Mouse (Mus musculus): ENCODE measurements around the gene Iqschfp. TPM values are rescaled to one million over a fixed set of nuclear protein-coding genes. Genes with fewer than 3 reads are reported as not detected.

The Iqschfp gene
- polyA plus RNA-seq, 1 experiment = not detected

GRCm38 (mm10) chr3:68667852-68668251, 775.8 kb downstream of the Iqschfp start:
- Histone ChIP-seq H3K4me1 (ENCODE audit: control insufficient read depth, insufficient read depth, low read length) (peaks cover 2% of the 10 kb centered on the region; the same call in 1 of the 2 replicates), H3K27ac (ENCODE audit: control insufficient read depth, insufficient read depth, low read depth, low read length, poor library complexity) (no peak overlapping the region), H3K4me3 (replicated peaks; ENCODE audit: control insufficient read depth, low read depth, low read length) (no peak overlapping the region)
- 86% methylated on average over 1 of the region's 1 CpGs for WGBS
- TF ChIP-seq POLR2A (IDR thresholded peaks at IDR 0.05; ENCODE audit: borderline replicate concordance, control insufficient read depth, low read depth, low read length) (no peak), CTCF (IDR thresholded peaks at IDR 0.05; ENCODE audit: control insufficient read depth, insufficient read depth, low read length) (no peak)

- H3K4me1 ChIP-seq (ENCODE audit: control insufficient read depth, insufficient read depth, low read length) = peaks cover 2% of the 10 kb centered on the region; the same call in 1 of the 2 replicates
- no peak overlapping the region for H3K4me3 ChIP-seq (replicated peaks; ENCODE audit: control insufficient read depth, low read depth, low read length)
- 77% methylated on average over 5 of the region's 5 CpGs for WGBS
- no peak for TF ChIP-seq CTCF (IDR thresholded peaks at IDR 0.05; ENCODE audit: control insufficient read depth, insufficient read depth, low read length)
- TF ChIP-seq POLR2A (IDR thresholded peaks at IDR 0.05; ENCODE audit: borderline replicate concordance, control insufficient read depth, low read depth, low read length) = no peak
- no peak overlapping the region for H3K27ac ChIP-seq (ENCODE audit: control insufficient read depth, insufficient read depth, low read depth, low read length, poor library complexity)
Observed at GRCm38 (mm10) chr3:68669418-68669974, 777.5 kb downstream of the Iqschfp start.

- WGBS = 79% methylated on average over 2 of the region's 2 CpGs
- Histone ChIP-seq H3K27ac (ENCODE audit: control insufficient read depth, insufficient read depth, low read depth, low read length, poor library complexity) (no peak overlapping the region), H3K4me3 (replicated peaks; ENCODE audit: control insufficient read depth, low read depth, low read length) (no peak overlapping the region), H3K4me1 (ENCODE audit: control insufficient read depth, insufficient read depth, low read length) (peaks cover 4% of the 10 kb centered on the region)
- no peak for TF ChIP-seq CTCF (IDR thresholded peaks at IDR 0.05; ENCODE audit: control insufficient read depth, insufficient read depth, low read length)
- TF ChIP-seq POLR2A (IDR thresholded peaks at IDR 0.05; ENCODE audit: borderline replicate concordance, control insufficient read depth, low read depth, low read length) = no peak
Observed at GRCm38 (mm10) chr3:68674721-68675120, 782.7 kb downstream of the Iqschfp start.

GRCm38 (mm10) chr3:68675216-68675835, 783.3 kb downstream of the Iqschfp start:
- WGBS = 66% methylated on average over 12 of the region's 12 CpGs
- TF ChIP-seq POLR2A (IDR thresholded peaks at IDR 0.05; ENCODE audit: borderline replicate concordance, control insufficient read depth, low read depth, low read length) (no peak), CTCF (IDR thresholded peaks at IDR 0.05; ENCODE audit: control insufficient read depth, insufficient read depth, low read length) (no peak)
- H3K27ac ChIP-seq (ENCODE audit: control insufficient read depth, insufficient read depth, low read depth, low read length, poor library complexity) = no peak overlapping the region
- peaks cover 4% of the 10 kb centered on the region for H3K4me1 ChIP-seq (ENCODE audit: control insufficient read depth, insufficient read depth, low read length)
- H3K4me3 ChIP-seq (replicated peaks; ENCODE audit: control insufficient read depth, low read depth, low read length) = no peak overlapping the region

Other genes with a start within 250 kb of the Iqschfp start
- gene Iqcj, start within 50 bp of the Iqschfp start, polyA plus RNA-seq (2011; ENCODE audit: insufficient read depth, insufficient read length, low replicate concordance, missing spikeins) = not detected in 2 replicates
- gene Schip1, start 172.6 kb downstream of the Iqschfp start, polyA plus RNA-seq (2011; ENCODE audit: insufficient read depth, insufficient read length, low replicate concordance, missing spikeins) = 2.8 and 8.0 TPM in 2 replicates